Mouse (Mus musculus) Muller cell, postnatal 12 days (primary cell): Measurements from ENCODE around the gene Gm21915.

ENCODE experiments used
- DNase-seq: peaks from one replicate; pipeline ENCODE4 v3.0.0-alpha.2; 2015; ENCODE audit errors: inconsistent ontology term

Gene Gm21915

GRCm38 (mm10) chr9:40670313-40670712 is at the start of gene Gm21915:
Gm21915 (plus strand) TSS chr9:40670613.
- no peak for DNase-seq

DNA sequence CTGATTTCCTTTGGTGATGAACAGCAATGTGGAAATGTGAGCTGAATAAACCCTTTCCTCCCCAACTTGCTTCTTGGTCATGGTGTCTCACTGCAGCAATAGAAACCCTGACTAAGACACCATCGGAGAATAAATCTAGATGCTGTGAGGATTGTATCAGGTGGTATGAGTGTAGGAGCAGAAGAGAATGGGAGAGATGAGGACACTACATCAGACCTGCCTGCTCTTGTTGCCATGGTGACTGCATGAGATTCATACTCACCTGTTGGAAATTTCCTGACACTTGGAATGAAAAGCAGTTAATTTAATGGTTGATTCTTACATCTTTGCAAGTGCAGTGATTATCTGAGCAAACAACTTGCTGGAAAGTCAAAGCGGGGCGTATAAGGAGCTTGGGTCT is 48.1 kb upstream of the Gm21915 start:
- no peak for DNase-seq

- no peak for DNase-seq
Observed at GRCm38 (mm10) chr9:40622793-40623192, 47.6 kb upstream of the Gm21915 start.

DNA sequence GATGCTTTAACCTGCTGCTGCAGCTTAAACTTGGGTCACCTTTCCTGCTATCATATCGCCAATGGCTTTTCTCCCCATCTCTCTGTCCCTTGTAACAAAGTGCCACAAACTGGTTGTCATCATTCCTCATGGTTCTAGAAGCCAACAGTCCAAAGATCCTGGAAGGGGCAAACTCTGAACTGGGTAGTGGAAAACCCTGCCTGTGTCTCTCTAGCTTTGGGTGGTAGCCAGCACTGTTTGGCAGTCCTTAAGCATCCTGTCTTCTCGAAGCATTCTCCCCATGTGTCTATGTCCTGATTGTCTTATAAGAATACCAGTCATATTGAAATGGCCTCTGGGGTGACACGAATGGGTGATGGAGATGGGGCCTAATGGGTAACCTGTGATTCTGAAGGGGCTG is 45.1 kb upstream of the Gm21915 start:
- DNase-seq: no peak

GRCm38 (mm10) chr9:40626566-40626965 is 43.8 kb upstream of the Gm21915 start:
- no peak for DNase-seq

GRCm38 (mm10) chr9:40627146-40627713 is 43.2 kb upstream of the Gm21915 start:
- DNase-seq: no peak

GRCm38 (mm10) chr9:40628130-40629069 is 42.0 kb upstream of the Gm21915 start:
- no peak for DNase-seq

- DNase-seq: no peak
Observed at GRCm38 (mm10) chr9:40629441-40629840, 41.0 kb upstream of the Gm21915 start.

GRCm38 (mm10) chr9:40631101-40631500 is 39.3 kb upstream of the Gm21915 start:
- no peak for DNase-seq

GRCm38 (mm10) chr9:40631505-40631904 is 38.9 kb upstream of the Gm21915 start:
- DNase-seq: no peak

GRCm38 (mm10) chr9:40636054-40636453 is 34.4 kb upstream of the Gm21915 start:
- DNase-seq: peak; percentile 29

- DNase-seq: no peak
Observed at GRCm38 (mm10) chr9:40637705-40638393, 32.6 kb upstream of the Gm21915 start.

DNA sequence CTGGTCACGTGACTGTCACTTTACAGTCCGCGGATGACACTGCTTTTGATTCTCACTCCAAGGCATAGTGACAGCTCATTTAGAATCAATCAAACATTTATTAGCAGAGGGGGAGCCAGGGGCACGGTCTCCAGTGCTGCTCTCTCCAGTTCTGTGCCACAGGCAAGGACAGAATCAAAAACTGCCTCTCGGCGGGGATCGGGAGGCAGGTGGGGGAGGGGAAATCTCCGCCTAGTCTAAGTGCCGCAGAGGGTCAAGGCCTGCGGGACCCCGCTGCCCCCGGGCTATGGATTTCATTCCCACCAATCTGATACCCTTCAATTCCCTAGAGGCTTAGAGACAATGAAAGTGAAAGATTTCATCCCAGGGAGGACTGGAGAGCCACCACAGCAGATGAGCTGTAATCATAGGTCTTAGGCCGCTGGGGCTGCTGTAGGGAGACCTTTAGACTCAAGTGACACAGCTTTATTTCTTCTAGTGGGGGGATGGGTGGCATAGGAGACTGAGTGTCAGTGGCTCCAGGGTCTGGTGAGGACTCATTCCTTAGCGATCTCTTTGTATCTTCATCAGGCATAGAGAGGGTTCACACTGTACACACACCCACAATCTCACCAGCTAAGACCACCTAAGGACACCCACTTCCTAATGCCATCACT is 31.9 kb upstream of the Gm21915 start:
- peak; percentile 32 for DNase-seq

DNA sequence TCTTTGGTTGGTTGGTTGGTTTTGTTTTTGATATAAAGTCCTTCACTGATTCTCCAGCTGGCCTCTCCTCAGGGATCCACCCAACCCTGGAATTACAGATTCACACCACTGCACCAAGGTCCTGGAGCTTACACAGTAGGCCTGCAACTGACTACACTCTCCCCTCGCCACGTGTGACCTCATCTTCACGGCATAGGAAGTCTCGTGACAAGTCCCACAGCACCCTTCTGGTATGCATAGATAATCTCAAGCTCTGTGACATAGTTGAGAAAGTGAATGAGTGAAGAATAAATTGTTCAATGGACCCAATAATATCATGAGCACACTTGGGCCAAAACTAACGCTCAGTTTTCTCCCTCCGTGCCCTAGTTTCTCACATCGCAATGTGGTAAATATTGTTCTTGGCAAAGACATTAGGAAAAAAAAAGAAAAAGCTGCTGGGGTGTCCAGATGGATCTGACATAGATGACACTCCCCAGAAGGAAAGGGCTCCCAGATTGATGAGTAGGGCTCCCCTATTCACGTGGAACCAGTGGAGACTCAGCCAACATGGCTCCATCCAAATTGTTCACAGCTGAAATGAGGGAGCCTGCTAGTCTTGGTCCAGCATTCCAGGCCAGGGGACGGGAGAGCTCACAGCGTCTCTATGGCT is 30.8 kb upstream of the Gm21915 start:
- DNase-seq: no peak

DNA sequence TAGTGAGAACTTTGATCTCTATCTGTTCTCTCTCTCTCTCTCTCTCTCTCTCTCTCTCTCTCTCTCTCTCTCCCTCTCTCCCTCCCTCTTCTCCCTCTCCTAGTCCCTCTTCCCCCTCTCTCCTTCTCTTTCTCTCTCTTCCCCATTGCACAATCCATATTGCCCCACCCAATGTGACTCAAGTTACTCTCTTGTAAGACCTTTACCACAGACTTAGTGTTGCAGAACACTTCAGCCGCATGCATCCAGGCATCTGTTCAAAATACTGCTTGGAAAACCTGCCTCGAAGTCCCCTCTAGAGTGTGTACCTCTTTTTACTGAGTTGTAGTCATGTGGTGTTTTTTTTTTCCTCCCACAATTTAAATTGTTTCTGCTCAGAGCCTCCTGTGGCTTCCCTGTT is 29.1 kb upstream of the Gm21915 start:
- no peak for DNase-seq

DNA sequence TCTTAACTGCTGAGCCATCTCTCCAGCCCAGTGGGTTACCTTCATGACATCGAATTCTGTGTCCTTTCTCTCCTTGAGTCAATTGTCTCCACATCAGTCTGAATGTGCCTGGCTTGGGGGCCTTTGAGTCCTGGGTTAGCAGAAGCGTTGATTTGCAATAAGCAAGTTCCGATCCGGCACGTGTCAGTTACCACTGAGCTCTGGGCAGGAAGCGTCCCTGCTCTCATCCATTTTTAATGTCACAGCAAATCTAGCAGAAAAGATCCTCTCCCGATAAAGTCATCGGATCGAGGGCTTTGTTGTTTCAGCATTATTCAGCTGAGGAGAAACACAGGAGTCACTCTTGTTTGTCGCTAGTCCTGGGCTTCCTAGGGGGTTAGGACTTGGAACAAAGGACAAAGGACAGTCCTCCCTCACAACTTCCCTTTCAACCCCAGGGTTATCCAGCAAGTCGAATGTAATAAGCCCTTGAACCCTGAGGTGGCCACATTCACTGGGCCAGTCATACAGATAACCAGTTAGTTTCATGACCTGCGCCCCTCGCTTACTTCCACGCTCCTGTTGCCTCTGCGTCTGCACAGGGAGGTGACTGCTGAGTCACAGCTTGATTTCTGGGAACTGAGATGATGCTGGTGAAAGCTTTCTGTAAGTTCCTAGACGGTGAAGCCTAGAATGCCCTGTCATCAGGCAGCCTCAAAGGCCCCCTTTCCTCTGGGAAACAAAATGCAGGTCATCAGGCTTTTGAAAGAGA is 27.8 kb upstream of the Gm21915 start:
- no peak for DNase-seq

GRCm38 (mm10) chr9:40649444-40649843 is 21.0 kb upstream of the Gm21915 start:
- DNase-seq: no peak

GRCm38 (mm10) chr9:40649983-40650382 is 20.4 kb upstream of the Gm21915 start:
- no peak for DNase-seq

DNA sequence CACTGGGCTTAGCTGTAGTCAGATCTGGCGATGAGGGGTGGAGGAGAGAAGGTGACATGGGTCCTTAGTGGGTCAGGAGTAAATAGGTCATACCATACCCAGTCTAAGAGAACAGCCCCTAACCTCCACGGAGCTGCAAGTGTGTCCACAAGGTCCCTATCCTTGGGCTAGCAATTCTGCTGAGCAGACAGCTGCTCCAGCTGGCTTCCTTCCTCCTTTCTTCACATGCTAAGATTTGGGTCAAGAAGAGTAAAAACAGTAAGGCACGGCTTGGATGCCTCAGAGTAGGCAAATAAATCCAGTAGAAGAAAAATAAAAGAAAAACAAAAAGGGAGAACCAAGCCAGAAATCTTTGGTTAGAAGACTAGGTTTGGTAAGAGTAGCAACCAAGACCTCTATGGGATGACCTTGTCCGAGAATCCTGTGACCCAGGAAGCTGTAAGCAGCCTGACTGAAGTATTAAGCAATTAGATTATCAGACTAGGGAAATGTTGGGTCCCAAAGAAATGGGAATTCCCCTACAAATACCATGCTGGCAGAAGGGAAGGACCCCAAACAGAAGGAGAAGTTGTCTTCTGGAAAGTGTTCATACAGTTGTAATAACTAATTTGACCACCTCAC is 19.1 kb upstream of the Gm21915 start:
- no peak for DNase-seq

DNA sequence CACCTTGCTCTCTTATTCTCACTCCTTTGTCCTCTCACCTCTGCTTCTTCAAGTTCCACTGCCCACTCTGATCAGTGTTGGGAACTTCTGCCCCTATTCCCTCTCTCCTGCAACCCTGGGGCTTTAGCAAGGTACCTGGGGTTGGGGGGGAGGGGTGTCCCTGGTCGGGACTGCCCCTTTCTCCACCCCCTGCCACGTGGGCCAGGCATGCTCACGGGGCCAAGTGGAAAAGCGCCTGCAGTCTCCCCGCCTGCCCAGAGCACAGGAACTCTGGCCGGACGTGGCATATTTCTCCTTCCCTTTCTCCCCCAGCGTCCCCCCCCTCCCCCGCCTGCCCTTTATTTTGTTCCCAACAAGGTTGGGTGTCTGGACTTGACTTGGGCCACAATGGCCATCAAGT is 17.7 kb upstream of the Gm21915 start:
- no peak for DNase-seq
